Mouse (Mus musculus) kidney, embryonic 15.5 days (tissue): ENCODE data around the gene Vmn2r88. TPM values are rescaled to one million over a fixed set of nuclear protein-coding genes. Genes with fewer than 3 reads are reported as not detected.
"Not testable (repeated sequence)": the region's sequence is repeated elsewhere in the genome, so short reads cannot be mapped to it uniquely, and the experiment has no call there.

Experiments used
- ATAC-seq: fragments of 200-750 bp; cut with Nextera tagmentation; replicated peaks from 2 replicates; pipeline ENCODE4 v1.8.0; 2017; ENCODE audit warnings: moderate TSS enrichment; ENCODE audit not compliant: low FRiP score
- H3K27ac ChIP-seq: fragments of 300-500 bp; sonication (generic); 2 replicates; pipeline ENCODE4 v1.5.1; 2015; ENCODE audit warnings: mild to moderate bottlenecking, inconsistent platforms
- H3K27me3 ChIP-seq: fragments of 300-500 bp; sonication (generic); 2 replicates; pipeline ENCODE4 v1.6.1; 2015; ENCODE audit warnings: inconsistent platforms
- H3K36me3 ChIP-seq: fragments of 300-500 bp; sonication (generic); 2 replicates; pipeline ENCODE4 v1.6.1; 2015; ENCODE audit warnings: inconsistent platforms
- H3K4me1 ChIP-seq: fragments of 300-500 bp; sonication (generic); 2 replicates; pipeline ENCODE4 v1.6.1; 2015; ENCODE audit warnings: inconsistent platforms
- H3K4me2 ChIP-seq: fragments of 300-500 bp; sonication (generic); 2 replicates; pipeline ENCODE4 v1.6.1; 2015; ENCODE audit warnings: moderate library complexity, mild to moderate bottlenecking, inconsistent platforms
- H3K4me3 ChIP-seq: fragments of 300-500 bp; sonication (generic); replicated peaks from 2 replicates; pipeline ENCODE4 v1.5.1; 2015; ENCODE audit warnings: mild to moderate bottlenecking, inconsistent platforms
- H3K9ac ChIP-seq: fragments of 300-500 bp; sonication (generic); 2 replicates; pipeline ENCODE4 v1.6.1; 2015; ENCODE audit warnings: mild to moderate bottlenecking, inconsistent platforms
- H3K9me3 ChIP-seq: fragments of 300-500 bp; sonication (generic); replicated peaks from 2 replicates; pipeline ENCODE4 v1.6.1; 2016; ENCODE audit warnings: inconsistent platforms
- WGBS: fragments of 180-500 bp; shearing (Covaris S2); methylation state at CpG from one replicate; pipeline ENCODE4 v1.1.7; 2015; ENCODE audit warnings: mixed read lengths; 5-methylcytosine and 5-hydroxymethylcytosine counted together
- polyA plus RNA-seq: library from polyadenylated mRNA; unstranded; fragments of >200 nt; fragmentation: Nextera tagmentation; extraction: Ambion mirVana; gene quantifications from 2 replicates; pipeline ENCODE4 v1.2.1, GENCODE M21; 2015

The Vmn2r88 gene
- not detected in 2 replicates for polyA plus RNA-seq

DNA sequence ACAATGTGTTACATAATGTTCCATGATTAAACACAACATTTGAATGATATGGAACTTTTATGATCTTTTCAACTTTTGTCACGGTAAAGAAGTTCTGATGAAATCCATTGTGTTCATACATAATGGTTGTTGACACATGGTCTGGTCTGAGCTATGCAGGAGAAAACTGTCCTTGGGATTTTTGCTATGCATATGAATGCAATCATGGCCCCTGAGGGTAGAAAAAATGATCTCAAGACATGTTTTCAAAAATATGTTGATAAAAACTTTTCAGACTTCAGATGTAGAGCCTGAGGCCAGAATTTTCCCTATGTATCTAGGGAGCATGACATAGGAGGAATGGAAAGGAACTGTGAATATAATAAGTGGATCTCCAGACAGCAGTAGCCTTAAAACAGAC is at the start of gene Vmn2r88:
Vmn2r88 (plus strand) TSS at position 301 of the 400 bp plus-strand sequence.
- H3K4me2 ChIP-seq: no peak within 1 kb of the TSS
- no peaks in the 10 kb centered on the region for H3K27me3 ChIP-seq
- WGBS: 78% methylated on average over 1 of the region's 1 CpGs
- H3K4me3 ChIP-seq: no peak within 1 kb of the TSS
- H3K9ac ChIP-seq: no peak within 1 kb of the TSS
- no peaks in the 10 kb centered on the region for H3K4me1 ChIP-seq
- no peaks in the 10 kb centered on the region for H3K9me3 ChIP-seq
- ATAC-seq: no peak
- H3K27ac ChIP-seq: no peak within 1 kb of the TSS
- H3K36me3 ChIP-seq: no peaks in the 10 kb centered on the region

GRCm38 (mm10) chr14:51361456-51361855 is 49.2 kb upstream of the Vmn2r88 start, which contains the start of gene Gm7247:
Gene Gm7247, plus strand, starts transcription at chr14:51361756.
- Histone ChIP-seq H3K27me3 (peaks cover 10% of the 10 kb centered on the region; the same call in 1 of the 2 replicates), H3K4me2 (no peak within 1 kb of the TSS), H3K27ac (no peak within 1 kb of the TSS), H3K4me1 (peaks cover 5% of the 10 kb centered on the region; the same call in 1 of the 2 replicates), H3K9ac (no peak within 1 kb of the TSS), H3K4me3 (no peak within 1 kb of the TSS), H3K9me3 (no peaks in the 10 kb centered on the region), H3K36me3 (no peaks in the 10 kb centered on the region)
- ATAC-seq: no peak
- 90% methylated on average over 1 of the region's 1 CpGs for WGBS

DNA sequence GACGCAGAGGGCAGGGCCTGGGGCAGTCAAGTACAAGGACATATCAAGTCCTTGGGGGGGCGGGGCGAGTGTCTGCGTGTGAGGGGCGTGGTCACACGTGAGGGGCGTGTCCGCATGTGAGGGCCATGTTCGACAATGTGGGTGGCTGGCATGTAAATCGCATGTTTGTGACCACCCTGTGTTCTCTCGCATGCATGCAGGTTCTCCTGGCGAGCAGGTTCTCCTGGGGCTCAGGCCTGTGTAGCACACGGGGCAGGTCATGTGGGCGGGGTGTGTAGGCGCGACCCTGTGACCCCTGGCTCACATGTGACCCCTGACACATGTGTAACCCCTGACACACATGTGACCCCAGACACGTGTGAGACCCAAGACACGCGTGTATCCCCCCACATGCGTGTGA is 27.8 kb upstream of the Vmn2r88 start:
- no peak overlapping the region for H3K27ac ChIP-seq
- WGBS: 95% methylated on average over 20 of the region's 20 CpGs
- no peaks in the 10 kb centered on the region for H3K27me3 ChIP-seq
- no peak overlapping the region for H3K9ac ChIP-seq
- no peak overlapping the region for H3K4me2 ChIP-seq
- H3K9me3 ChIP-seq: 0 out of 2 replicates have a peak, but pooled peaks cover 8% of the 10 kb centered on the region
- H3K4me3 ChIP-seq: no peak overlapping the region
- no peaks in the 10 kb centered on the region for H3K36me3 ChIP-seq
- no peaks in the 10 kb centered on the region for H3K4me1 ChIP-seq
- no peak for ATAC-seq

- no peak overlapping the region for H3K27ac ChIP-seq
- H3K36me3 ChIP-seq: no peaks in the 10 kb centered on the region
- H3K9ac ChIP-seq: no peak overlapping the region
- 0 out of 2 replicates have a peak, but pooled peaks cover 8% of the 10 kb centered on the region for H3K9me3 ChIP-seq
- H3K4me2 ChIP-seq: no peak overlapping the region
- H3K4me3 ChIP-seq: no peak overlapping the region
- H3K27me3 ChIP-seq: no peaks in the 10 kb centered on the region
- ATAC-seq: 0 out of 2 replicates have a peak, but pooled peaks have one; percentile 22
- WGBS: 97% methylated on average over 10 of the region's 10 CpGs
- H3K4me1 ChIP-seq: no peaks in the 10 kb centered on the region
These were observed 26.3 kb upstream of the Vmn2r88 start for GRCm38 (mm10) chr14:51384351-51384750.

DNA sequence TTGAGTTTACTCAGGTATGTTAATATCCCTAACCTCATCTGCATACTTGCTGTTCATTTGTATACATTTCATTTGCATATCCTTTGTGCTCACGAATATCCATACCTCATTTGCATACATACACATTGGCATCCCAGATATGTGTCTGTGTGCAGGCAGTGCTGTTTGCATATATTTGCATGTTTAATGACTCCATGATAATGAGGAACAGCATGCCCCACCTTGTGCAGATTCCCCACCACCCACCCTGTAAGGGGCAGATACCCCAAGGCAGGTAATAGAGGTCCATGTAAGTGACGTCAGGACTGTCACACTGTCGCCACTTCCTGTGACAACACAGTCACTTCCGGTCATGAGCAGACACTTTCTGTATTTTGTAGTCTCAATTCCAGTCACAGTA is 24.9 kb upstream of the Vmn2r88 start:
- 87% methylated on average over 4 of the region's 4 CpGs for WGBS
- H3K4me1 ChIP-seq: no peaks in the 10 kb centered on the region
- no peaks in the 10 kb centered on the region for H3K27me3 ChIP-seq
- no peak overlapping the region for H3K9ac ChIP-seq
- no peak overlapping the region for H3K4me3 ChIP-seq
- no peak overlapping the region for H3K27ac ChIP-seq
- H3K36me3 ChIP-seq: no peaks in the 10 kb centered on the region
- 0 out of 2 replicates have a peak, but pooled peaks cover 8% of the 10 kb centered on the region for H3K9me3 ChIP-seq
- no peak for ATAC-seq
- no peak overlapping the region for H3K4me2 ChIP-seq

- H3K4me3 ChIP-seq: no peak overlapping the region
- H3K27ac ChIP-seq: no peak overlapping the region
- no peak overlapping the region for H3K4me2 ChIP-seq
- ATAC-seq: no peak
- H3K27me3 ChIP-seq: no peaks in the 10 kb centered on the region
- no peaks in the 10 kb centered on the region for H3K4me1 ChIP-seq
- 97% methylated on average over 8 of the region's 8 CpGs for WGBS
- no peaks in the 10 kb centered on the region for H3K36me3 ChIP-seq
- no peak overlapping the region for H3K9ac ChIP-seq
- 0 out of 2 replicates have a peak, but pooled peaks cover 8% of the 10 kb centered on the region for H3K9me3 ChIP-seq
These were observed 22.9 kb upstream of the Vmn2r88 start for GRCm38 (mm10) chr14:51387768-51388167.

- Histone ChIP-seq H3K4me1 (no peaks in the 10 kb centered on the region), H3K9ac (no peak overlapping the region), H3K4me3 (no peak overlapping the region), H3K4me2 (no peak overlapping the region), H3K36me3 (no peaks in the 10 kb centered on the region), H3K27ac (no peak overlapping the region), H3K27me3 (no peaks in the 10 kb centered on the region), H3K9me3 (0 out of 2 replicates have a peak, but pooled peaks cover 3% of the 10 kb centered on the region)
- ATAC-seq: peak; percentile 22; the same call in 1 of the 2 replicates
- 94% methylated on average over 9 of the region's 9 CpGs for WGBS
These were observed 22.4 kb upstream of the Vmn2r88 start for GRCm38 (mm10) chr14:51388222-51388621.

GRCm38 (mm10) chr14:51423885-51424284 is 13.3 kb downstream of the Vmn2r88 start:
- no peak overlapping the region for H3K4me2 ChIP-seq
- H3K9me3 ChIP-seq: no peaks in the 10 kb centered on the region
- H3K9ac ChIP-seq: no peak overlapping the region
- H3K27me3 ChIP-seq: no peaks in the 10 kb centered on the region
- H3K4me3 ChIP-seq: no peak overlapping the region
- H3K27ac ChIP-seq: no peak overlapping the region
- H3K36me3 ChIP-seq: no peaks in the 10 kb centered on the region
- no peak for ATAC-seq
- H3K4me1 ChIP-seq: no peaks in the 10 kb centered on the region
- 52% methylated on average over 2 of the region's 2 CpGs for WGBS

DNA sequence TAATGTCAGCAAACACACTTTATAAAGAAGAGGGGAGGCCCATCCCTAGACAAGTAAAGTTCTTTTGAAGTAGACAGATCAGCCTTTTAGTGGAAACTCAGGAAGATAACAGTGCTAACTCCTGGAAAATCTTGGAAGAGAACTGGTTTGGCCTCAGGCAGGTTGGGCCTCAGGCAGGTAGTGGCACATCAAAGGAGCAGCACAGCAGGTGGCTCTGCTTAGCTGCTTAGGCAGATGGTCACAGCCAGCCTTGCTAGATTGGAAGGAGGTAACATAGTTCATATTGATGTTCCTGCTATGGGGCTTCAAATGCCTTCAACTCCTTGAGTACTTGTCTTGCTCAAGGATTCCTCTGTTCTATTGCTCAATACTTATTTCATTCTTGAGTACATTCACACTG is 19.5 kb downstream of the Vmn2r88 start:
- H3K9ac ChIP-seq, H3K4me1 ChIP-seq, H3K27me3 ChIP-seq, ATAC-seq, H3K36me3 ChIP-seq, H3K4me2 ChIP-seq, H3K27ac ChIP-seq, H3K9me3 ChIP-seq, H3K4me3 ChIP-seq: not testable (repeated sequence)

GRCm38 (mm10) chr14:51434546-51434945 is 23.9 kb downstream of the Vmn2r88 start:
- no peak overlapping the region for H3K9ac ChIP-seq
- H3K4me3 ChIP-seq: no peak overlapping the region
- no peak overlapping the region for H3K27ac ChIP-seq
- no peak overlapping the region for H3K4me2 ChIP-seq
- H3K4me1 ChIP-seq: no peaks in the 10 kb centered on the region
- no peaks in the 10 kb centered on the region for H3K27me3 ChIP-seq
- H3K9me3 ChIP-seq: peaks cover 19% of the 10 kb centered on the region
- H3K36me3 ChIP-seq: no peaks in the 10 kb centered on the region
- WGBS: 93% methylated on average over 16 of the region's 16 CpGs
- ATAC-seq: 0 out of 2 replicates have a peak, but pooled peaks have one; percentile 36

- Histone ChIP-seq H3K4me2 (no peak overlapping the region), H3K4me3 (no peak overlapping the region), H3K27me3 (no peaks in the 10 kb centered on the region), H3K27ac (no peak overlapping the region), H3K4me1 (no peaks in the 10 kb centered on the region), H3K36me3 (no peaks in the 10 kb centered on the region), H3K9me3 (peaks cover 19% of the 10 kb centered on the region), H3K9ac (no peak overlapping the region)
- WGBS: 96% methylated on average over 26 of the region's 26 CpGs
- peak; percentile 36; the same call in 1 of the 2 replicates for ATAC-seq
These were observed 24.4 kb downstream of the Vmn2r88 start for GRCm38 (mm10) chr14:51435020-51435419.

GRCm38 (mm10) chr14:51438955-51439354 is 28.3 kb downstream of the Vmn2r88 start:
- Histone ChIP-seq H3K9ac (no peak overlapping the region), H3K36me3 (no peaks in the 10 kb centered on the region), H3K4me1 (no peaks in the 10 kb centered on the region), H3K4me3 (no peak overlapping the region), H3K27me3 (no peaks in the 10 kb centered on the region), H3K9me3 (peaks cover 19% of the 10 kb centered on the region), H3K27ac (no peak overlapping the region), H3K4me2 (no peak overlapping the region)
- ATAC-seq: no peak
- 88% methylated on average over 4 of the region's 4 CpGs for WGBS

DNA sequence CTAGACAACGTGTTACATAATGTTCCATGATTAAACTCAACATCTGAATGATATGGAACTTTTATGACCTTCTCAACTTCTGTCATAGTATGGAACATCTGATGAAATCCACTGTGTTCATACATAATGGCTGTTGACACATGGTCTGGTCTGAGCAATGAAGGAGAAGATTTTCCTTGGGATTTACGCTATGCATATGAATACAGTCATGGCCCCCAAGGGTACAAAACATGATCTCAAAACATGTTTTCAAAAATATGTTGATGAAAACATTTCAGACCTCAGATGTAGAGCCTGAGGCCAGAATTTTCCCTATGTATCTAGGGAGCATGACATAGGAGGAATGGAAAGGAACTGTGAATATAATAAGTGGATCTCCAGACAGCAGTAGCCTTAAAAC is 40.9 kb downstream of the Vmn2r88 start, which contains the start of gene Vmn2r89:
Vmn2r89 (plus strand) TSS at position 301 of the 400 bp plus-strand sequence.
- WGBS: 78% methylated on average over 2 of the region's 2 CpGs
- not testable (repeated sequence) for ATAC-seq

More for the DNA sequence above, 40.9 kb downstream of the Vmn2r88 start, which contains the start of gene Vmn2r89:
- H3K27me3 ChIP-seq, H3K36me3 ChIP-seq, H3K27ac ChIP-seq, H3K9ac ChIP-seq, H3K4me1 ChIP-seq, H3K4me2 ChIP-seq, H3K4me3 ChIP-seq, H3K9me3 ChIP-seq: not testable (repeated sequence)
